Mouse (Mus musculus) hindbrain, embryonic 11.5 days (tissue): Measurements from ENCODE around the gene Nufip1. TPM values are rescaled to one million over a fixed set of nuclear protein-coding genes. Genes with fewer than 3 reads are reported as not detected.

Experiments
- ATAC-seq: fragments of 200-750 bp; cut with Nextera tagmentation; 2 replicates; pipeline ENCODE4 v1.8.0; 2017; ENCODE audit warnings: mild to moderate bottlenecking, moderate TSS enrichment, moderate library complexity; ENCODE audit not compliant: low FRiP score
- DNase-seq: peaks from one replicate; pipeline ENCODE4 v3.0.0-alpha.2; 2015; ENCODE audit warnings: low spot score
- H3K27ac ChIP-seq: fragments of 300-500 bp; sonication (generic); 2 replicates; pipeline ENCODE4 v1.5.1; 2014; ENCODE audit warnings: mild to moderate bottlenecking, low read depth, low read length
- H3K27me3 ChIP-seq: fragments of 300-500 bp; sonication (generic); 2 replicates; pipeline ENCODE4 v1.6.1; 2014; ENCODE audit warnings: mild to moderate bottlenecking, low read length, moderate library complexity, mixed read lengths; ENCODE audit not compliant: control insufficient read depth, insufficient read depth
- H3K36me3 ChIP-seq: fragments of 300-500 bp; sonication (generic); 2 replicates; pipeline ENCODE4 v1.6.1; 2014; ENCODE audit warnings: mild to moderate bottlenecking, low read length, moderate library complexity, mixed read lengths; ENCODE audit not compliant: control insufficient read depth, insufficient read depth
- H3K4me1 ChIP-seq: fragments of 300-500 bp; sonication (generic); replicated peaks from 2 replicates; pipeline ENCODE4 v1.6.1; 2014; ENCODE audit warnings: low read length, mixed read lengths; ENCODE audit not compliant: control insufficient read depth, insufficient read depth
- H3K4me2 ChIP-seq: fragments of 300-500 bp; sonication (generic); replicated peaks from 2 replicates; pipeline ENCODE4 v1.6.1; 2014; ENCODE audit warnings: mild to moderate bottlenecking, low read depth, low read length
- H3K4me3 ChIP-seq: fragments of 300-500 bp; sonication (generic); 2 replicates; pipeline ENCODE4 v1.5.1; 2014; ENCODE audit warnings: low read depth, low read length
- H3K9ac ChIP-seq: fragments of 300-500 bp; sonication (generic); 2 replicates; pipeline ENCODE4 v1.6.1; 2014; ENCODE audit warnings: low read depth, low read length
- H3K9me3 ChIP-seq: fragments of 300-500 bp; sonication (generic); 2 replicates; pipeline ENCODE4 v1.6.1; 2016; ENCODE audit warnings: low read length; ENCODE audit not compliant: control insufficient read depth
- WGBS: fragments of 180-500 bp; shearing (Covaris S2); extraction: QIAGEN DNeasy Blood & Tissue Kit; methylation state at CpG from one replicate; pipeline ENCODE4 v1.1.7; 2014; 5-methylcytosine and 5-hydroxymethylcytosine counted together
- polyA plus RNA-seq: library from polyadenylated mRNA; unstranded; fragments of >200 nt; fragmentation: Nextera tagmentation; extraction: Ambion mirVana; gene quantifications from 2 replicates; pipeline ENCODE4 v1.2.1, GENCODE M21; 2014

The Nufip1 gene
- polyA plus RNA-seq, 1 experiment from 2014 or later: 17.1 TPM

DNA sequence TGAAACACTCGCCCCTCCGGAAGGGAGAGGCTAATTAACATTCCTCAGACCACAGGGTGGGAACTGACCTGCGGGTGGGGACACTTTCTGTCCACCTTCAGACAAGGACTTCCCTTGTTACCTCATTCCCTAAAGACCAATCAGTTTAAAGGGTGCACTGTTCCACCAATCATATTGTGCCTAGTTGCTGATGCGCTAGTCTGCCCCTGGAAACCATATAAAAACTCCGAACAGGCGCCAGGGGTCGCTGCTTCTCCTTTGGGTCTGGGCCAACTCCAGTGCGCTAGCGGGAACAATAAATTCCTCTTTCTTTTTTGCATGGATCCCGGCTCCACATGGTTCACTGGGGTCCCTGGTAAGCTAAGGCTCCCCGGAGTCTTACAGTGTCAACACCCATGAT, 29.2 kb upstream of the Nufip1 start:
- DNase-seq: peak; percentile 21

DNA sequence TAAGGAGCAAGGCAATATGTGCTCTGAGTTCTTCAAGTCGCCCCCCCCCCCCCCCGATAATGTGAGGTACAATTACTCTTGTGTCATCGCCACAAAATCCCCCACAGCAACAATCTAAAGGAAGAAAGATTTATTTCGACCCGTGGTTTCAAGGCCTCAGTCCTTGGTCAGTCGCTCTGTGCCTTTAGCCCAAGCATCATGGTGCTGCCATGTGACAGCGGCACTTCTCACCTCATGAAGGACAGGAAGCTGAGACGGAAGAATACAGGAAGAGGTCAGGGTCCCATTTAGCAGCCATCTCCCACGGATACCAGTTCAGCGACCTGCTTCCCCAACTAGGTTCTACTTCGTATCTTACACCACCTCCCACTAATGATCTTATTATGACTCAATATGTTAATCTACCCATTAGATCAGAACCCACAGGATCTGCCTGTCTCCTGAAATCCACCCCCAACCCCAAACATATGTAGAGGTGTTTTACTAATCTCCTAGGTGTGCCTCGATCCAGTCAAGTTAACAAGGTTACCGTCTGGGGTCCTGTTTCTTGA, 28.5 kb upstream of the Nufip1 start:
- Histone ChIP-seq H3K4me3 (no peak overlapping the region), H3K27ac (no peak overlapping the region), H3K9me3 (no peaks in the 10 kb centered on the region), H3K27me3 (no peaks in the 10 kb centered on the region), H3K4me1 (no peaks in the 10 kb centered on the region), H3K36me3 (no peaks in the 10 kb centered on the region), H3K9ac (no peak overlapping the region), H3K4me2 (no peak overlapping the region)
- DNase-seq: no peak
- WGBS: 90% methylated on average over 13 of the region's 13 CpGs
- ATAC-seq: no peak

More for the DNA sequence above, 29.2 kb upstream of the Nufip1 start:
- H3K4me1 ChIP-seq: no peaks in the 10 kb centered on the region
- no peaks in the 10 kb centered on the region for H3K27me3 ChIP-seq
- H3K36me3 ChIP-seq: no peaks in the 10 kb centered on the region
- no peak overlapping the region for H3K9ac ChIP-seq
- H3K4me2 ChIP-seq: no peak overlapping the region
- WGBS: 65% methylated on average over 11 of the region's 11 CpGs
- H3K4me3 ChIP-seq: no peak overlapping the region
- no peaks in the 10 kb centered on the region for H3K9me3 ChIP-seq
- no peak for ATAC-seq
- H3K27ac ChIP-seq: no peak overlapping the region

DNA sequence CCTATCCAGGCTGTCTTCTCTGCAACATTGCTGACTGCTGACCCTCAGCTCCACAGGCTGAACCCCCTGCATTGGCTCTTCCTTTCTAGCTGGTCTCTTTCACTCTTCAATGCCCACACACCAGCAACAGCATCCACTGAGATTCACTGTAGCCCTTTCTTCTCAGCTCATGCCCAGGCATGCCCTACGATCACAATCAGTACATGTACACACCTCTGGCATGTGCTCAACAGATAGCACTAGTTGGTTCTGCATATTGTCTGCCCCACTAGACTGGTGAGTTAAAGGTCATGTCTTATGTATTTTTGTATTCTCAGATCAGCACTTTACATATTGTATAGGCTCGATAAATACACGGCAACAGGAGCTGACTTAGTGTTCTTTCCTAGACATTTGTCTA, 26.5 kb upstream of the Nufip1 start:
- Histone ChIP-seq H3K27ac (no peak overlapping the region), H3K4me3 (no peak overlapping the region), H3K9me3 (no peaks in the 10 kb centered on the region), H3K36me3 (no peaks in the 10 kb centered on the region), H3K9ac (no peak overlapping the region), H3K4me2 (no peak overlapping the region), H3K4me1 (no peaks in the 10 kb centered on the region), H3K27me3 (no peaks in the 10 kb centered on the region)
- ATAC-seq (no peak), DNase-seq (no peak)
- WGBS: 91% methylated on average over 3 of the region's 3 CpGs

DNA sequence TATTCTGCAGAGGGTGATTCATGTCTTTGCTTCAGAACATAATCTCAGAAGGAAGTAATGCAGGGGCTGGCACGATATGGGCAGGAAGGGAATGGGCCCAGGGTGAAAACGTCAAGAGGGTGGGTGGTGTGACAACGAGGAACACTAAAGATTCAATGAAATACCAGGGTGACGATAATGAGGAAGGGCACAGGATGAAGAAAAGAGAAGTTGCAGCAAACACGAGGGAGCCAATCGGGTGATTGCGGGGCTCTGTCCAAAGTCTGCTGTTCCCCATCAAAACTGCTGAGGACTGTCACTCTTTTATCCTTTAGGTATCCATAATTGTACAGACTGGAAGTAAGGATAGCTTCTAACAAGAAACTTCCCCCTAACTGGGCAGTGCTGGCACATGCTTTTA, 13.4 kb upstream of the Nufip1 start:
- no peak overlapping the region for H3K9ac ChIP-seq
- WGBS: 91% methylated on average over 7 of the region's 7 CpGs
- H3K27me3 ChIP-seq: no peaks in the 10 kb centered on the region
- H3K4me1 ChIP-seq: no peaks in the 10 kb centered on the region
- no peak overlapping the region for H3K4me2 ChIP-seq
- no peak overlapping the region for H3K27ac ChIP-seq
- ATAC-seq: no peak
- H3K36me3 ChIP-seq: peaks cover 4% of the 10 kb centered on the region; the same call in 1 of the 2 replicates
- no peaks in the 10 kb centered on the region for H3K9me3 ChIP-seq
- no peak overlapping the region for H3K4me3 ChIP-seq
- no peak for DNase-seq

DNA sequence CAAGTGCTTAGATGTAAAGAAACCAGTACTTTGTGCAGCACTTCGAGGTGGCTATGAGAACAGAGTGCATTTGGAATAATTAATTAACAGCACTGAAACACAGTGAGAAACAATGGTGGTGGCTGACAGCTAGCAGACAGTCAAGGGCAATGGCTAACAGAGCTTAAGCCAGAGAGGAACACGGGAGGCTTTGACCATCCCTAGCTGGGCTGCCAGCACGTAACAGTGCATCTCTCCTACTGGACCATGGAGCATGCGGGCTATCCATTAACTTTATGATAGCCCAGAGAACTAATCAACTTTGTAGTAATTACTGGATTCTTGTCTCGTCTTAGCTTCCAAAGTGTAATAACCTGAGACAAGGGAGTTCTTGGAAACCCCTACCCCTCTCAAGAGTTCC, 12.9 kb upstream of the Nufip1 start:
- H3K4me1 ChIP-seq: no peaks in the 10 kb centered on the region
- H3K27ac ChIP-seq: no peak overlapping the region
- no peak for ATAC-seq
- 96% methylated on average over 5 of the region's 5 CpGs for WGBS
- no peak for DNase-seq
- H3K4me2 ChIP-seq: no peak overlapping the region
- no peak overlapping the region for H3K9ac ChIP-seq
- no peaks in the 10 kb centered on the region for H3K27me3 ChIP-seq
- H3K4me3 ChIP-seq: no peak overlapping the region
- no peaks in the 10 kb centered on the region for H3K9me3 ChIP-seq
- H3K36me3 ChIP-seq: peaks cover 5% of the 10 kb centered on the region; the same call in 1 of the 2 replicates

DNA sequence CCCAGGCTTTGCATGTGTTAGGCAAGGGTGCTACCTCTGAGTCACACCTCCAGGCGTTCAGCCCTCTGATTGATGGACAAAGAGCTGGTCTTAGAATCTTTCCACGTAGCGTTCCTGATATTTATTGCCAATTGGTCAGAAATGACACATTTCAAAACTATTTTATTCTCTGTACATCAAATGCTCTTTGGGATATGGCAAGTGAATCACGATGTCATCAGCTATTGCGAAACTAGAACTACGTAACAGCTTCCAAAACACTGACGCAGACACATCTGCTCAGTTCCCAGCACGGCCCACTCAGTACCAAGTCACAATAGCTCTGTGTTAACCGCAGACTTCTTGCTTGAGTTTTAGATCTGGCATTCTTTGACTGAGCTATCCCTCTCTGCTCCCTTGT, 11.1 kb upstream of the Nufip1 start:
- Histone ChIP-seq H3K4me1 (no peaks in the 10 kb centered on the region), H3K9ac (no peak overlapping the region), H3K4me2 (no peak overlapping the region), H3K27ac (no peak overlapping the region), H3K9me3 (no peaks in the 10 kb centered on the region), H3K27me3 (no peaks in the 10 kb centered on the region), H3K36me3 (peaks cover 5% of the 10 kb centered on the region; the same call in 1 of the 2 replicates), H3K4me3 (no peak overlapping the region)
- 94% methylated on average over 9 of the region's 9 CpGs for WGBS
- no peak for ATAC-seq
- DNase-seq: no peak

DNA sequence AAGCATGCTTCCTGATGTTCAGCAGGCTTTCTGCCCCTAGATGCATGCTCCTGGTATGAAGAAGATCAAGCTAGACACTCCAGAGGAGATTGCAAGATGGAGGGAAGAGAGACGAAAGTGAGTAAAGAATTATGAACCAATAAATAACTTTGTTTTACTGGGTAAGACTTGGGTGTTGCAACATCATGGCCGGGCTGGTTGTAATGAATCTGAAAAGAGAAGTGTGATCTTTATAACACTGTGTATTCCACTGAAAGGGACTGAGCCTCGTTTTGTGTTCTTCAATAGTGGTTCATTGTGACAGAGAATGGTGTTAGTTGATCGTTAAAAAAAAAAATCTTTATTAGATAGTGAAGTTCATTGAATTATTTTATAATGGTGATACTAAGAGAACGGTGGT, 5.1 kb downstream of the Nufip1 start:
- H3K36me3 ChIP-seq: no peaks in the 10 kb centered on the region
- no peak overlapping the region for H3K27ac ChIP-seq
- no peak overlapping the region for H3K4me3 ChIP-seq
- H3K4me1 ChIP-seq: no peaks in the 10 kb centered on the region
- WGBS: 92% methylated on average over 5 of the region's 5 CpGs
- H3K9me3 ChIP-seq: no peaks in the 10 kb centered on the region
- H3K9ac ChIP-seq: no peak overlapping the region
- H3K27me3 ChIP-seq: no peaks in the 10 kb centered on the region
- no peak overlapping the region for H3K4me2 ChIP-seq
- ATAC-seq (no peak), DNase-seq (no peak)

DNA sequence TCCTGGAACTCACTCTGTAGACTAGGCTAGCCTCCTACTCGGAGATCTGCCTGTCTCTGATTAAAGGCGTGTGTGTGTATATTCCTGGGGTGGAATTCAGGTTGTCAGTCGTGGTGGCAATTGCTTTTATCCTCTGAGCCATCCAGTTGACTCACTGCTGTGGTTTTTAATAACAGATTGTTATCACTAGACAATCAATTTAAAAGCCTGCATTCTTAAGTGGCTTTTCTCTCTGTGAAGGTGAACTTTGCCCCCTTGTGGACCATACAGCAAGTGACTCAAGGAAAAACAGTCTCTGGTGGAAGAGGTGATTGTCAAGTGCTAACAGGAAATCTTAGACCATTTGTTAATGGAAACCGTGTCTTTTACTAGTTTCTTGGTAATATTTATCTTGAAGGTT, 8.3 kb downstream of the Nufip1 start:
- H3K9ac ChIP-seq: no peak overlapping the region
- H3K4me1 ChIP-seq: no peaks in the 10 kb centered on the region
- no peaks in the 10 kb centered on the region for H3K27me3 ChIP-seq
- H3K4me2 ChIP-seq: no peak overlapping the region
- 77% methylated on average over 4 of the region's 4 CpGs for WGBS
- no peaks in the 10 kb centered on the region for H3K36me3 ChIP-seq
- no peak overlapping the region for H3K27ac ChIP-seq
- H3K4me3 ChIP-seq: no peak overlapping the region
- ATAC-seq (no peak), DNase-seq (no peak)
- no peaks in the 10 kb centered on the region for H3K9me3 ChIP-seq

DNA sequence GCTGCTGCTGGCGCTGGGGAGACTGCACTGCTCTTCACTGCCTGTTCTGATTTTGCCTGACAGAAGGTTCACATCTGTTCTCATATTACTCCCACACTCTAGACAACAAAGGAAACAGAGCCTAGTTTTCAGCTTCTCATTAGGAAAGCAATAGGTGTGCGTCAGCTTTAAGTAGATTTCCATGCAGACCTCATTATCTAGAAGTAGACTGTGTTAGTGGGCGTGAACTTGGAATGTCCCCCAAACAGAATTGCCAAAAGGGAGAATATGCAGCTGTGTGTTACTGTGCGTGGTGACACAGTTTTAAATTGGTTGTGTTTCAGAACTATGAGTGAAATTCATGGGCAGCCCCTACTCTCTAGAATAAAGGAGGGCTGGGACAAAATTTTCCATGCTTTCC, 9.8 kb downstream of the Nufip1 start:
- Histone ChIP-seq H3K27me3 (no peaks in the 10 kb centered on the region), H3K4me2 (no peak overlapping the region), H3K36me3 (no peaks in the 10 kb centered on the region), H3K9me3 (no peaks in the 10 kb centered on the region), H3K4me1 (no peaks in the 10 kb centered on the region), H3K4me3 (no peak overlapping the region), H3K27ac (no peak overlapping the region), H3K9ac (no peak overlapping the region)
- 92% methylated on average over 4 of the region's 4 CpGs for WGBS
- ATAC-seq (no peak), DNase-seq (no peak)
